Mouse (Mus musculus): ENCODE data around the gene Mapkapk2.

DNA sequence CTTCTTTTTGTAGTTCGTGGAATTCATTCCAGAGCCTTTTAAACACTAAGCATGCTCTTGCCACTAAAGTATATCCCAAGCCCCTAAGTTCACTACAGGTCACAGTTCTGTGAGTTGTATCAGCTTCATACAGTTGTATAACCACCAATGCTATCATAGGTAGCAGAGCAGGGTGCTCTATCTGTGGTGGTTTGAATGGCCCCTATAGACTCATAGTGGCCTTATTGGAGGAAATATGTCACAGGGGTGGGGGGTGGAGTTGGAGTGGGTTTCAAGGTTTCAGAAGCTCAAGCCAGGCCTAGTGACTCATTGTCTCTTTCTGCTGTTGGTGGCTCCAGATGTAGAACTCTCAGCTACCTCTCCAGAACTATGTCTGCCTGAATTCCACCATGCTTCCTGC, 44.8 kb upstream of the Mapkapk2 start:
- no peak for TF ChIP-seq CTCF (IDR thresholded peaks at IDR 0.05; ENCODE audit: low read depth)
- no peak for TF ChIP-seq EP300 (IDR thresholded peaks at IDR 0.05; ENCODE audit: low read depth)

Data from liver, postnatal 0 days (tissue).